Mouse (Mus musculus) testis, adult 2 months (tissue): ENCODE measurements around the gene Krtap10-4.

Experiments
- CTCF ChIP-seq: fragments of 200-500 bp; IDR thresholded peaks from 2 replicates; pipeline ENCODE4 v1.5.1; 2012; ENCODE audit warnings: low read depth, mild to moderate bottlenecking, inconsistent platforms, low read length, moderate library complexity; ENCODE audit not compliant: control insufficient read depth, insufficient read depth, insufficient replicate concordance
- POLR2A ChIP-seq: fragments of 200-500 bp; IDR thresholded peaks from 2 replicates; pipeline ENCODE4 v1.6.1; 2012; ENCODE audit warnings: low read depth, mild to moderate bottlenecking, inconsistent platforms, low read length, moderate library complexity; ENCODE audit not compliant: control insufficient read depth

DNA sequence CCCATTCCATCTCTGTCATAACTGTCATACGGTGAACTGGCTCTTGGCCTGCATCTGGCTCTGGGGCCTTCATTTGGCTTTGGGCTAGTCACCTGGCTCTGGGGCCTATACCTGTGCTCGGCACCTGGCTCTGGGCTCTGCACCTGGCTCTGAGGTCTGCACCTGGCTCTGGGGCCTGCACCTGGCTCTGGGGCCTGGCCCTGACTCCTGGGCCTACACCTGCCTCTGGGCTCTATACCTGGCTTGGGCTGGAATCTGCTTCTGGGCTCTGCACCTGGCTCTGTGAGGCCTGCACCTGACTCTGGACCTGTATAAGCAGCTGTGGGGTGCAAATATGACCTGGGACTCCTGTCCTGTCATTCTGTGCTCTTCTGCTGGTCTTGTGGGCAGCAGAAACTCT is 20.6 kb upstream of the Krtap10-4 start:
- TF ChIP-seq CTCF: no peak
- no peak for TF ChIP-seq POLR2A
